Mouse (Mus musculus) gastrocnemius, postnatal 10 days (tissue): ENCODE results near the gene Ccdc83. TPM values are rescaled to one million over a fixed set of nuclear protein-coding genes. Genes with fewer than 3 reads are reported as not detected.
"Not testable (repeated sequence)": the region's sequence is repeated elsewhere in the genome, so short reads cannot be mapped to it uniquely, and the experiment has no call there.

ENCODE experiments used
- DNase-seq: peaks from one replicate; pipeline ENCODE4 v3.0.0; 2021; ENCODE audit warnings: mixed read lengths
- total RNA-seq, 2 experiments: library from RNA; stranded (reverse); gene quantifications; 2 replicates each; pipeline ENCODE4 v1.2.3; 2021

Ccdc83 gene
- total RNA-seq, 2 experiments from 2014 or later: 0.61 to 0.87 TPM

DNA sequence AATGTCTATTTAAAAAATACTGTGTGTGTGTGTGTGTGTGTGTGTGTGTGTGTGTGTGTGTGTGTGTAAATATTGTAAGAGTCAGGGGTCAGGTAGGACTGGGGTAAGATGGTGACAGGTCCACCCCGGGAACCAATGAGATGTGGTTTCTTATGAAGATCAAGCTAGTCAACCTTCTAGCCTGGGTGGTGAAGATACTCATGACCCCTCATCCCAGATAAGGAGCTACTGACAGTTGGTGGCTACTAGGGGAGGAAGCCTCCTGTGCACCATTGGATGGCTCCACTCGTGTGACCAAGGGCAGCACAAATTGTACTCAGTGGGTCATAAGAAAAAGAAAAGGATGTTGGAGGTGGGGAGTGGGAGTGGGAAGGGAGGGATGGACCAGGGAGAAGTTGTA is 5.7 kb downstream of the Ccdc83 start:
- no peak for DNase-seq

DNA sequence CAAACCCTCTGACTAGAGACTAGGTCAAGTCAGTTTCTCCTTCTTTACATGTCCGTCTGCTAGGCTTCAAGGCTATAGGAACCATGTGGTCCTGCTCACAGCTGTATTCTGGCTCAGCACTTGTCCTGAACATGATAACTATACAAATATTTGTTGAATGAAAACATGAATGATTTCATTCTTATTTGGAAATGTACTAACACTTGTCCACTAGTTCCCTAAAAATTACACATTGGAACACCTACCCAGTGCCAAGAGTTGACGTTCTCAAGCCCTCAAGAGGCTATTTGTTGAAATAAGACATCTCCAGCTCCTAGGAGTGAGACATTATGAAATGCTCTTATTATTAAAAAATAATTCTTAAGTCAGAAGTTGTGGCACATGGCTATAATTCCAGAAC is 6.9 kb downstream of the Ccdc83 start:
- DNase-seq: no peak

DNA sequence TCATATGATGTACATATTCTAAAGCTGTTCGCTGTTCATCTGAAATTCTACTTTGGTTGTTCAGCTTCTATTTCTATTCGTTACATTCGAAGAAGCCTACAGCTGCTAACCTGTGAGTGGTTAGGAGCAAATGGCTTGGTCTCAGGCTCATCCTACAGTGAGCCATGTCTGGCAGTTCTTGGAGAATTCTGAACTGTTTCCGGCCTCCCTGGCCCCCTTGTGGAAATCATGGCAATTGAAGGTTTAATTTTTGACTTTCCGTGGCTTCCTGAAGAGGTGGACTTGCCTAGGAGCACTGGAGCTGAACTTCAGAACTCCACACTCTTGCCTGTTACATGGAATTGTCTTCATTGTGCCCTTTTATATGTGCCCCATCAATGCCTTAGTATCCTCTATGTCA is 12.6 kb downstream of the Ccdc83 start:
- no peak for DNase-seq

DNA sequence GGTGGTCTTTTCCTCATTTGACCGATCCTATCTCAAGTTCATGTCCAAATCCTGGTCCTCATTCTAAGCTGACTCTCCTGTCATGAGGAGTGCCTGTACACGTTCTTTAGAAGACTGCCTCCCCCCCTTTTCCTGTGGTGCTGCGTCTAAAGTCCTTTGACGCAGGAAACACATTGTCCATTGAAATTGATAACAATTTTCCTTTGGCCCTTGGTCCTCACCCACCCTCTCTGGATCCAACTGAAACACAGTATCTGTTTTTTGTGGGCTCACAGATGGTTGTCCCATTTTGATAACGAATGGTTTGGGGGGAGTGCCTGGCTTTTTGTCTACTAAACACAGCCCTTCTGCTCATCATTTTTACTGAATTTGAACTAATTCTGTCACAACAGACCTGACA is 21.9 kb downstream of the Ccdc83 start:
- no peak for DNase-seq

DNA sequence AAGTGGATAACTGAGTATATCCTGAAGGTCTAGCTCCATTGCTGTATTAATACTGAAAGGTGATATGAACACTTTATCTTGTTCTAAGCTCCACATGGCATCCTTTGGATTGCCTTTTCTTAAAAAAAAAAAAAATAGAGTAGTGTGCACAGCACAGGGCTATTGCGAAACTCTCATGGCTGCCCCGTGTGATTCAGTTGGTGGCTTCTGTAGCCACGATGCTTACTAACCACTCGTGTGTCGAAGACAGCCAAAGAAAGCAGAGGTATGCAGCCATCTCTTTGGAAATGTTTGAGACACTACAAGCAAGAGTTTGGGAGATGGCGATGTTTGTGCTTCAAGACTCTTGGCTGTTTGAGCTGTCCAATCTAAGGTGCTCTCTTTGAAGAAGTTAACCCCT is 22.4 kb downstream of the Ccdc83 start:
- DNase-seq: no peak

DNA sequence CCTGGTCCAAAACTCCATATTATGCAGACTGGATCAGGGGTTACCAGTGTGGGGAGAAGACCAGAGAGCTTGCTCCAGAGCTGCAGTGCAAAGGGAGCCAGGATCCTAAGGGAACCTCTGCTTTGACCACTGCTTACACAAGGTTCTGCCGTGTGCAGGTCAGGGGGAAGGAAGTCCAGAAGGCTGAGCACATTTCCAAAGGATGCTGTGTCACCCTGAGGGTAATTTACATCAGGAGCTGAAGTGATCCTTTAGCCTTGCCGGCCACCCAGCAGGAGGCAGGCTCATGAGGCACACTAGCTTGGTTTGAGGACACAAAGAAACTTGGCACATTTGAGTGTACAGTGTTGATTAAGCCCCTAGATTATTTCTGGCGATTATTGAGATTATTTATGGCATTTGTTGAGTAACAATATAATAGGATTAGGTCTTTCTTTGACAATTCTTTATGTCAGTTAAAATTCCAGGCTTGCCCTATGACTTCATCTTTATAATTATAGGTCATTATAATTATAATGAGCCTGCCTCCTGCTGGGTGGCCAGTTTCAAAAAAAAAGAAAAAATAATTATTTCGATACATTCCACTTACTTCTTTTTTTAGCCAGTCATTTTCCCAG is 29.2 kb downstream of the Ccdc83 start:
- DNase-seq: no peak

DNA sequence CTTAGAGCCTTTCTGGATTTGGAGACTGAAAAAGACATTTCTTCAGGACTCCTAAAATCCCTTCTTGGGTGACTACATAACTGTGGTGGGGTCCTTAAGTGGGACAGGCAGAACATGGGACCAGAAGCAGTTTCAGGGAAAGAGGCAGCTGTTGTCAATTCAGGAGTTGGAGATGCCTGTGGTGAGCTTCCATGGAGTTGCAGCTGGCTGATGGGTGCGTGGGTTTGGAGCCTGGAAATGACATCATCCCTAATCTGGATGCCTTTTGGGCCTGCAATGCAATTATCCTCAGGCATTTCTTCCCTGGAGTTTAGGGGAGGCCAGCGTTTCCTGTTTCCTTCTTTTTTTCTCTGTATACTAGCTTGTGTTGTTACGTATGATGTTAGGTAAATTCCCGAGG is 31.7 kb downstream of the Ccdc83 start:
- DNase-seq: no peak

DNA sequence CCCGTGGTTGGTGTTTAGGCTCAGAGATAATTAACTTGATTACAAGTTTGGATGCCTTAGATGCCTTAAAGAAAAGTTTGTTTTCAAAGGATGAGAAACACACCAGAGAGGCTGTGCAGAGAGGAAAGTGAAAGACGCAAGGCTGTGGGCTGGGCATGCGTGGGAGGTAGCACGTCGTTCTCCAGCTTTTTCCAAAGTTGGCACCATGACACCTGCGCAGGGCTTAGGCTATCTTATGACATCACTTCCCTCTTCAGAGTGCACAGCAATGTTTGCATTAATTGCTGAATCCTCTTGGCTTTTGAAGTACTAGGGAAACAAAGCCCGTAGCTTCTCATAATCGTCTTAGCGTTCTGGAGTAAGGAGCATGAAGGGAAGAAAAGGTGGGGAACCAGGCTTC is 34.1 kb downstream of the Ccdc83 start:
- no peak for DNase-seq

DNA sequence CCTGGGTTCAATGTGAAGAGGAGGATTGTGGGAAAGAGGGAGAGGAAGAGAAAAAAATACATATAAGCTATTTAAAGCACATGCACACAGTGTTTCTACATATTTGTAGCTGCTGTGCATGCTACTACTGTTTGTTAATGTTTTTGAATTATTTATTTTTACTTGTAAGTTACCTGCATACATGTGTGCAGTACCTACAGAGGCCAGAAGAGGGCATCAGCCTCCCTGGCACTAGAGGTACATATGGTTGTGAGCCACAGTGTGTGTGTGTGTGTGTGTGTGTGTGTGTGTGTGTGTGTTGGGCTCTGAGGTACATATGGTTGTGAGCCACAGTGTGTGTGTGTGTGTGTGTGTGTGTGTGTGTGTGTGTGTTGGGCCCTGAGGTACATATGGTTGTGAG is 36.7 kb downstream of the Ccdc83 start:
- not testable (repeated sequence) for DNase-seq

DNA sequence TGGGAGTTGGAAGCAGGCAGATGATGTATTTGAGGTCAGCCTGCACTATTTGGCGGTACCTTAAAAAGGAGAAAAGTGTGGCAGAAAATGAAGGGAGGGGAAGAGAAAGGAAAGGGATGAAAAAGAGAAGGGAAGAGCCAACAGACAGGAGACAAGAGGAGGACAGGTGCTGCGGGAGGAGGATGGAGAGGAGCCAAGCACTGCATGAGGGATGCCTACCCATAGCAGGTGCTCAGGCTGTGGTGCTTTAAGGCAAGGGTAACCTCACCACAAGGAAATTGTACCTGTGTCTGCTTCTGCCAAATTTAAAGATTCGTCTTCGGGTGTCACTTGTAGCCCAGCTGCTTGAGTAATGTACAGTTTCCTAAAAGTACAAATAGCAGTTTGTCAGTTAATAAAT is 37.5 kb downstream of the Ccdc83 start:
- DNase-seq: no peak

DNA sequence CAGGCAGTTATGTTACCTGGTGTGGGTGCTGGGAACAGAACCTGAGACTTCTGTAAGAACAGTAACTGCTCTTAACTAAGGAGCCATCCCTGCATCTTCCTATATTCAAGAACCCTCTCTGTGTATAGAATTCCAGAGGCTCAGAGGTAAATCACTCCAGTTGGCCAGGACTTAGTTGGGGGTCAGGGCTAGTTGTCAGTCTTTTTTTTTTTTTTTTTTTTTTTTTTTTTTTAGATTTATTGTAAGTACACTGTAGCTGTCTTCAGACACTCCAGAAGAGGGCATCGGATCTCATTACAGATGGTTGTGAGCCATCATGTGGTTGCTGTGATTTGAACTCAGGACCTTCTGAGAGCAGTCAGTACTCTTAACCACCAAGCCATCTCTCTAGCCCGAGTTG is 44.1 kb downstream of the Ccdc83 start:
- no peak for DNase-seq

DNA sequence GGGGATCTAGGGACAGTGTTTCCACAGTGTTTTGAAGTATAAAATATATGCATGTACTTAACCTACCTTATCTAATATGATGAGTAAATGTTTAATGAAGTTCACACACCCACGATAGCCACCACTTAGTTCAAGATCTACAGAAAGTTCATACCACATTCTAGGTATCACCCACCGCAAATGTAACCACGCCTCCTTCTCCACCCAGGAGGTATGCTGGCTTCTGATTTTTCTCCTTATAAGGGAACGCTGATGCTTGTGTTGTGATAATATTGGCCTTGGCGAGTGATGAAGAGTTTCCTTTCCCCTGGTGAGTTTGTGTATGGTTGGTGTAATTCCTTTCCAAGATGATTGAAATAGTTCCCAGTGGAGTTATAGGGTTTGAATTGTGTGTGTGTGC is 47.5 kb downstream of the Ccdc83 start:
- DNase-seq: no peak

DNA sequence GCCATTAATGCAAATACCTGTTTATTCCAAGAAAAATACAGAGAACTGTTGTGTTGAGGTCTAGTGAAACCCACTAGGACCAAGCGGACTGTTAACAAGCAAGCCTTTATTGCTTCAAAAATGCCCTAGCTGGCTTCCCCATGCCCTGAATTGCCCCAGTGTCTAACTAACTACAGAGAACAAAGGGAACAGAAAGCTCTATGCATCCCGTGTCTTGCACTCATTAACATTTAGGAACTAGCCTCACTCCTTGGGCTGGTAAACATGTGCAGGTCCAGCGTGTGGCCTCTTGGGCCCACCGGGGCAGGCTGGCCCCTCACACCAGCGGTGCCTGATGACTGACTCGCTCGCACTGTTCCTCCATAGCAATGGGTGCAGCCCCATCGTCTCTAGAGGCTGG is 49.1 kb downstream of the Ccdc83 start:
- DNase-seq: no peak

DNA sequence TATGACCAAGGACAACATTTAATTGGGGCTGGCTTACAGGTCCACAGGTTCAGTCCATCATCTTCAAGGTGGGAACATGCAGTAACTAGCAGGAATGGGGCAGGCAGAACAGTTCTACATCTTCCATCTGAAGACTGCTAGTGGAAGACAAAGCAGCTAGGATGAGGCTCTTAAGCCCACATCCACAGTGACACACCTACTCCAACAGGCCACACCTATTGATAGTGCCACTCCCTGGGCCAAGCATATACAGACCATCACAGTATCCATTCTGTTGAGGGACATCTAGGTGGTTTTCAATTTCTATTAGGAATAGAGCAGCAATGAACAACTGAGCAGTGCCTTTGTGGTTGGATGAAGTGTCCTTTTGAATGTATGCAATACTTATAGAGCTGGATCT is 54.6 kb downstream of the Ccdc83 start:
- DNase-seq: no peak

DNA sequence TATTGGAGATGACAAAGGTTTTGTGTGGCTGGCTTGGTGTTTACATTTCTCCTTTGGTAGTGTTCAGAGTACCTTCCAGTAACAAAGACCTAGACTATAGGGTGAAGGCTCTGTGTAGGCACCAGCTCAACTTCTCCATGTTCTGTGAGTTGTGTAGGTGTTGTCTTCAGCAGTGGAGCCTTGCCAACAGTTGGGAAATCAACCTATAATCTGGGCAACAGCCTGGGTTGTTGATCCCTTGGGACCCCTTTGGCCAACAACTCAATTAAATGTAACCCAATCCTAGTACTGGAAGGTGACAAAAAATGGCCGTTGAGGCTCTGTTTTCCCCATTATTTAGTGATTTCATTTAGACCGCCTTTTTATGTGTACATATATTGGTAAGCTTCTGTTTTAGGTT is 55.5 kb downstream of the Ccdc83 start:
- DNase-seq: no peak

DNA sequence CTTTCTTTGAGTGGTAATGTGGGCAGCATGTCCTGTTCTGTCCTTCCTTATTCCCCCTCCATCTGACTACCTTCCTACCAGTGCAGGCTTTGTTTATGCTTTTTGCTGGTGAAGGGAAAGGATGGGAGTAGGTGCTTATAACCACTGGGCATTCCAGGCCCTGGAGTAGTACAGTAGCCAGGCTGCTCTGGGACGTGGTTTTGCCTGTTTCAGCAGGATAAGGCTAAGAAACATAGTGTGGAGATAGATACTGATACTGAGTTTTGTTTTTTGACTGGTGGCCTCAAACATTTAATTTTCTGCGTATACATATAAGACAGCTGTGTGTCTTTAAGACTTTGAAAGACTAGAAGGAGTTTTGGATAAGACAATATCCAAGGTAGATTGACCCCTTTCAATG is 61.7 kb downstream of the Ccdc83 start:
- no peak for DNase-seq

DNA sequence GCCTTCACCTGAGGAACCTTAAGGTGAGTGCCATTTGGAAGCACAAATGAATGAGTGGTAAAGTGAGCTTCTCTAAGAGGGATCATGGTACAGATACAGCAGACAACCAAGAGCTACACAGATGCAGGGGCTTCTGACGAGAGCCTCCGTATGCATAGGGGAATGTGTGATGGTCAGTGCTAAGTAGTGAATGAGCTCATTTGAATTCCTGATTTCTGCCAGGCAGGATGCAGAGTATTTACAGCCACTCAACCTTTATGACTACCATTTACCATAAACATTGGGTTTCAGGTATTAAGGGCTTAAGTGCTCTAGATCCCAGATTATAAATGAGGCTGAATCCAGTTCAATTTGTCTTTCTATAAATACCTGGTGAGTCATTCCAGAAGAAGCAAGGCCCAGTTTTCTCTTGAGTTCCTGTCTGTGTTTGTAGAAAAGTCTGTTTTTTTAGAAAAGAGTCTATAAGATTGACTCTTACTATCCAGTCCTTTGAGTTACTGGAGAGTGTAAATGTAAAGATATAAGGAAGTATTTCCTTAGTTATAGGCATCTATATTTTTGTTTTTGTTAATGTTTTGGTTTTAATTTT is 63.6 kb downstream of the Ccdc83 start:
- no peak for DNase-seq

DNA sequence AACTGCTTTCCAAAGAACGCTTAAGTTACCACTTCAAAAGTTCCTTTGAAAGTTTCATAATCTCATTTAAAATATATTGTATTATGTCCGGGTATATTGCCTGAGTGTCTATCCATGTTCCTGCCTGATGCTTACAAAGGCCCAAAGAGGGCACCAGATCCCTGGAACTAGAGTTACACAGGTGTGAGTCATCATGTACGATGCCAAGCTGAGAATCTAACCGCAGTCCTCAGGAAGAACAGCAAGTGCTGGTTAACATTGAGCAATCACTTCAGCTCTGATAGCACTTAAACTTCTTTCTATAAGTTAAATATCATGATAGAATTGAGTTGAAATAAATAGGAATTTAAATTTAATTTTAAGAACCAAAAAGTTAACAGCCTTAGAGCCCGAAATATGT is 65.3 kb downstream of the Ccdc83 start:
- DNase-seq: no peak

DNA sequence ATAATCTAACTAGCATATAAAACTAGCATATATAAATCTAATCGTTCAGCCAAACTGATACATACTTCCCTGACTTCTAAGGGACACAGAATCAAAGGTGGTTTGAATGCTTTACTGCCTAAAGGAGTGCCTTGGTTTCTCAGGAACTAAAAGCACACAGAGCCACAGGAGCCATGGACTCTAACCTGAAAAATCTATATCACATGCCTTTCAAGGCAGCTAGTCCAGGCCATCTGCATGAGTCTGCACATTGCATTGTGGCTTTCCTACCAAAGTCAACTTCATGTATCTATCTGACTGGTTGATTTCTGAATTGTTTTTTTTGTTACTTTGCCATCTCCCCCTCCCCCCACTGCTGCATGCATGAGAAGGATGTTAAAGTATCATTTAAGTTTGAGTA is 84.9 kb downstream of the Ccdc83 start:
- no peak for DNase-seq

DNA sequence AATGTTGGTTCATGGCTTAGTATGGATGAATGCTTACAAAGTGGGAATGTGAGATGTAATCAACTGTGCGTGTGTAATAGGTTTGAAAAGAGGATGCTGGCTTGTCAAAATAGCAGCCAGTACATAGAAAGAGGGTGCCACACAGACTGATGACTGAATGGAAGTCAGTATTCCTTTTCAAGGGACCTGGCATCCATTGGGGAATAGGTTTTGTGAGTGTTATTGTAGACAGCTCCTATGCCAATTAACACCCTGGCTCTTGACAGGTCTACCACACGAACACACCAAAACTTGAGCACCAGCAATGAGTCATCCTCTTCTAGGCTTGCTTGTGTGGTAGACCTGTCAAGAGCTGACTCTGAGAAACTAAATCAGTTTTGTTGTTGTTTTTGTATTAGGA is 90.0 kb downstream of the Ccdc83 start:
- no peak for DNase-seq
